Mouse (Mus musculus): ENCODE measurements at regions not wholly inside any gene's neighbourhood (a gene's known extent, or its start where the extent isn't known, plus 50 kb on each side); places are given as distances from the start of the nearest gene placed in this dataset.

GRCm38 (mm10) chr1:91685031-91685430 lies 116.2 kb upstream of the Twist2 start:
- no peak for DNase-seq

- DNase-seq = no peak
Observed at GRCm38 (mm10) chr1:91685789-91686188, 115.5 kb upstream of the Twist2 start.

GRCm38 (mm10) chr1:91691601-91692000 lies 109.7 kb upstream of the Twist2 start:
- no peak for DNase-seq

GRCm38 (mm10) chr1:91692709-91693460 lies 108.4 kb upstream of the Twist2 start:
- DNase-seq = no peak

GRCm38 (mm10) chr1:91697053-91697452 lies 104.2 kb upstream of the Twist2 start:
- no peak for DNase-seq

- DNase-seq = no peak
Observed at GRCm38 (mm10) chr1:91701475-91701874, 99.8 kb upstream of the Twist2 start.

- no peak for DNase-seq
Observed at GRCm38 (mm10) chr1:91702021-91702420, 99.2 kb upstream of the Twist2 start.

GRCm38 (mm10) chr1:91702737-91703136 lies 98.5 kb upstream of the Twist2 start:
- no peak for DNase-seq

GRCm38 (mm10) chr1:91705451-91705850 lies 95.8 kb upstream of the Twist2 start:
- DNase-seq = no peak

- peak; percentile 82 to 85 for DNase-seq
Observed at GRCm38 (mm10) chr1:91708550-91709243, 92.6 kb upstream of the Twist2 start.

GRCm38 (mm10) chr1:91709244-91709600 lies 92.0 kb upstream of the Twist2 start:
- no peak for DNase-seq

- DNase-seq = no peak
Observed at GRCm38 (mm10) chr1:91713131-91713530, 88.1 kb upstream of the Twist2 start.

GRCm38 (mm10) chr1:91714266-91714665 lies 87.0 kb upstream of the Twist2 start:
- DNase-seq = no peak

GRCm38 (mm10) chr1:91715341-91715740 lies 85.9 kb upstream of the Twist2 start:
- no peak for DNase-seq

- no peak for DNase-seq
Observed at GRCm38 (mm10) chr1:91715791-91716190, 85.5 kb upstream of the Twist2 start.

- no peak for DNase-seq
Observed at GRCm38 (mm10) chr1:91716836-91717235, 84.4 kb upstream of the Twist2 start.

GRCm38 (mm10) chr1:91717961-91718360 lies 83.3 kb upstream of the Twist2 start:
- DNase-seq = no peak

- no peak for DNase-seq
Observed at GRCm38 (mm10) chr1:91729246-91729645, 72.0 kb upstream of the Twist2 start.

- no peak for DNase-seq
Observed at GRCm38 (mm10) chr1:91730281-91730680, 71.0 kb upstream of the Twist2 start.

GRCm38 (mm10) chr1:91731703-91732102 lies 69.6 kb upstream of the Twist2 start:
- no peak for DNase-seq

GRCm38 (mm10) chr1:91732461-91732861 lies 68.8 kb upstream of the Twist2 start:
- peak; percentile 49 to 55 for DNase-seq

GRCm38 (mm10) chr1:91734731-91735130 lies 66.5 kb upstream of the Twist2 start:
- DNase-seq = no peak

GRCm38 (mm10) chr1:91735436-91735835 lies 65.8 kb upstream of the Twist2 start:
- DNase-seq = no peak

- DNase-seq = no peak
Observed at GRCm38 (mm10) chr1:91740661-91741060, 60.6 kb upstream of the Twist2 start.

GRCm38 (mm10) chr1:91742031-91742430 lies 59.2 kb upstream of the Twist2 start:
- DNase-seq = no peak

All from cerebellum, postnatal 14 days (tissue).